Mouse (Mus musculus): ENCODE measurements around the gene Pafah2.

- TF ChIP-seq POLR2A (IDR thresholded peaks at IDR 0.05; ENCODE audit: insufficient read depth, low read depth, low read length) (no peak), CTCF (IDR thresholded peaks at IDR 0.05; ENCODE audit: insufficient read depth, low read depth, low read length) (no peak)
Observed at GRCm38 (mm10) chr4:134416177-134416576, 20.1 kb downstream of the Pafah2 start.

Measured in olfactory bulb, adult 2 months (tissue).